Mouse (Mus musculus) gastrocnemius, postnatal 4 days (tissue): ENCODE measurements around the gene Grid1. TPM values are rescaled to one million over a fixed set of nuclear protein-coding genes. Genes with fewer than 3 reads are reported as not detected.

Experiments used
- DNase-seq, 2 experiments: peaks; one replicate each; pipeline ENCODE4 v3.0.0; 2021 to 2022; ENCODE audit warnings: low spot score in 2 of 2, mixed read lengths in 2 of 2
- total RNA-seq, 2 experiments: library from RNA; stranded (reverse); gene quantifications; 2 replicates each; pipeline ENCODE4 v1.2.3; 2021

The Grid1 gene
- total RNA-seq, 2 experiments from 2014 or later: 0.27 to 0.34 TPM

DNA sequence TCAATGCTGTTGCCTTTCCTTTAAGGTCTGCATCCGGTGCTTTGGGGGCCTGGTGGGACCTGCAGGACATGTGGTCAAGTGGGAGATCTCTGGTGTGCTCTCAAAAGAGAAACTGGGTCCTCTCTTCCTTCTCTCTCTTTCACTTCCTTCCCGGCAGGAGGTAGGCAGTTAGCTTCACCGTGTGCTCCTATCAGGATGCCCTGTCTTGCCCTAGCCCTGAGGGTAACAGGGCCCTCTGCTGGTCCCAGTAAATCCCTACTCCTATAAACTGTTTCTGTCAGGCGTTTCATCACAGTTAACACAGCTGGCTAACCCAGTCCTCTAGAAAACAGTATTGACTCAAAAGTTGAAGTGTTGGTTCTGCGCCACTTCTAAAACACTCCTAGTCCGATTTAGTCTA lies 9.9 kb downstream of the Grid1 start:
- no peak for DNase-seq

DNA sequence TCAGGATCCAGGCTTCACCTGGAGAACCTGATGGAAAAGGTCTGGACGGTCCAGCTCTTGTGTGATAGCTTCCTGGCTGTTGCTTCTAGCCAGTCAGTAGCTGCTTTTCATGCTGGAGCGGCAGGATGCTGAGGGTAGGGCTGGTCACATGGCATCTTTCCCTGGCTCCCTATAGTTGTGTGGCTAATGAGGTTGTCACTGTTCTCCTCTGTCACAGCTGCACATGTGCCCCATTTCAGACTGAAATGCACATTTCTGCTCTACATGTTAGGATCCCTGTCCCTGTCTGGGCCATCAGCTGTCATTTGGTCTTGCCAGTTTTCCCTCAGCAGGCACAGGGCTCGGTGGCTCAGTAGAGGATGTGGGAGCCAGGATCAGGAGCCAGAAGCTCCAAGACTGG lies 17.2 kb downstream of the Grid1 start:
- no peak for DNase-seq

GRCm38 (mm10) chr14:34838999-34839398 lies 19.1 kb downstream of the Grid1 start:
- DNase-seq: no peak

DNA sequence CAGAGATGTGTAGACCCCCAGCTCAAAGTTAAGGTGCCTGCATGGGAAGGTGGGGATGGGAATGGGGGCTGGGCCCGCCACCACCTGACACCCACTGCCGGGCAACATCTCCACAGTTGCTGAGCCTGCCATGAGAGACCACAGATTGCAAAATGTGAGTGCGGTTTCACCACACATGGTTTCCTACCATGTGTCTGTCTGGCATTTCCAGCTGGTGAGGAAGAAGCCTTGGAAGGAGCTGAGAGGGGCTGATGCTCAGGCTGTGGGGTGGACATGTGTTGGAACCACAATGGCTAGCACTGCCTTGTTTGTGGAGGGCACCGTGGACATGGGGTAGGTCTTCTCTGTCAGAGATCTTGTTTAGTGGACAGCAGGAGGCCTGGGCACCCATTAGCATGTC lies 20.0 kb downstream of the Grid1 start:
- DNase-seq: no peak

- DNase-seq: no peak
These were observed 23.7 kb downstream of the Grid1 start for GRCm38 (mm10) chr14:34843579-34843978.

DNA sequence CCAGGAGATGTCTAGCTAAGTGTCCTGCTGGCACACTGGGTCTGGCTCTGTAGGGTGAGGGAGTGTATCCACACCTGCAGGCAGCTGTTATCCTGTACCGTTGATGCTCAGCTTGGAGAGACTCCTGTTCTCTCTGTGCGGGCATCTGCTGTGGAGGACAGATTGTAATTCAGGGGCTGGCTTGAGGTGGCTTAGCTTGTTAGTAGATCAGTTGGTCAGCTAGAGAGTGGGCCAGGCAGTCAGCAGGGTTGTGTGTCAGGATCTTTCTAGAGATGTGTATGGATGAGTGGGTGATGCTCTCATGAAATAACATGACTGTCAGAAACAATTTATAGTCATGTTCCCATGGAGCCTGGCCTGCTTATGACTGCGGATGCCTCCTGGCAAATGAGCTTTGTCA lies 24.3 kb downstream of the Grid1 start:
- no peak for DNase-seq

GRCm38 (mm10) chr14:34846799-34847198 lies 26.9 kb downstream of the Grid1 start:
- DNase-seq: no peak

- no peak for DNase-seq
These were observed 27.7 kb downstream of the Grid1 start for GRCm38 (mm10) chr14:34847625-34848024.

- no peak for DNase-seq
These were observed 41.2 kb downstream of the Grid1 start for GRCm38 (mm10) chr14:34860891-34861780.

DNA sequence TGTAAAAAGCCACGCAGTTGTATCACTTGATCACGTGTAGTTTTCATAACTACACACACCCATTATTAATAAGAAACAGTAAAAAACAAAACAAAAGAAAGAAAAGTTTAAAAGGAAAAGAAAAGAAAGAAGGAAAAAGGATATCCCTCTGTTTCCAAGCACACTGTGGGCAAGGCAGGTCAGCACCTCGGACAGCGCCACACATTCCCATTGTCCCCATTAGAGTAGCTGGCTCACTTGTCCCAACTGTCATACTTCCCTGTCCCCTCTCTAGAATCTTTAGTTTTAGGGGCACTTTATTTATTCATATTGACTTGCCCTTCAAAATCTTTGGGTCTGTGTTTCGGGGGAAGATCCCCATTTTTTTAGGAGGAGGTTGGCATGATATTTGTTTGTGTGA lies 47.4 kb downstream of the Grid1 start:
- peak in 1 of 2 experiments; percentile 36 for DNase-seq

- DNase-seq: no peak
These were observed 48.8 kb downstream of the Grid1 start for GRCm38 (mm10) chr14:34868513-34869260.

- no peak for DNase-seq
These were observed 60.1 kb downstream of the Grid1 start for GRCm38 (mm10) chr14:34879996-34880395.

DNA sequence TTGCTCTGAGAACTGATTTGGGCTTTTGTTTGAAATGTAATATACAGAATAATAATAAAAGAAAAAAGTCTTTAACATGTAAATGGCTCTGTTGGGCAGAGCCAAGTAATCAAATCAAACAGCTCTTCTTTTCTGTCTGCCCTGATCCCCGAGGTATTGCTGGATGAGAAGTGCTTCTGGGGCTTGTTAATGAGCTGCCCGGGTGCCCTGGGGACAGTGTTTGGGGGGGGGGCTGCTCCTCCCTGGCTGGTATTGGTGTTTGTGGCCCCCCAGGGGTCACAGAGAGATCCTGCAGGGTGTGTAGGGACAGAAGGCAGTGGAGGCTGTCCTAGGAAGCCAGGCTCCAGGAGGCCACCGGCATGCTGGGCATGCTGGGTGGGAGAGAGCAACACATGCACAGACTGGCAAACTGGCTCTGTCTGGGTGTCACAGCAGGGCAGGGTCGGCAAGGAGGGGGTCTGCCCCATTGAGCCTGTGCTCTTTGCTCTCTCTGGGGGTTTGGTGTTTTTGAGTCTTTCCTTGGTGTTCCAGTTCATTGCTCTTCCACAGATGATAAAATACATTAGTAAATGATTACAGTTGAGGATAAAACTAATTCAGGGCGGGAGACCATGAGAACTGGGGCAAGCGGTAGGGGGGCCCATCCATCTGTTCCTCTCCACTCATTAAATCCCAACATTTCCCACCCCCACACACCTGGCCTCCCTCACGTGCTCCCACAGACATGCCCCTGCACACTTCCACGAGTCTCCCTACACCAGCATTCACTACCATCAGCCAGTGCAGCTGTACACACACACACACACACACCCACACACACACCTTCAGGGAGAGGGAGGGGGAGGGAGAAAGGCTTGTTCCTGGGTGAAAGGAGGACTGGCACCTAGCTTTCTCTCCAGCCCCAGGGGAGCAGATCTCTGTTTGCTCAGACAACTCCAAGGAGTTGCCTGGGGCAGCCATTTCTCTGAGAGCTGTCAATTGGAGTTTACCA lies 60.8 kb downstream of the Grid1 start:
- DNase-seq: no peak

- DNase-seq: no peak
These were observed 64.3 kb downstream of the Grid1 start for GRCm38 (mm10) chr14:34884194-34884593.

- no peak for DNase-seq
These were observed 64.7 kb downstream of the Grid1 start for GRCm38 (mm10) chr14:34884611-34885010.

DNA sequence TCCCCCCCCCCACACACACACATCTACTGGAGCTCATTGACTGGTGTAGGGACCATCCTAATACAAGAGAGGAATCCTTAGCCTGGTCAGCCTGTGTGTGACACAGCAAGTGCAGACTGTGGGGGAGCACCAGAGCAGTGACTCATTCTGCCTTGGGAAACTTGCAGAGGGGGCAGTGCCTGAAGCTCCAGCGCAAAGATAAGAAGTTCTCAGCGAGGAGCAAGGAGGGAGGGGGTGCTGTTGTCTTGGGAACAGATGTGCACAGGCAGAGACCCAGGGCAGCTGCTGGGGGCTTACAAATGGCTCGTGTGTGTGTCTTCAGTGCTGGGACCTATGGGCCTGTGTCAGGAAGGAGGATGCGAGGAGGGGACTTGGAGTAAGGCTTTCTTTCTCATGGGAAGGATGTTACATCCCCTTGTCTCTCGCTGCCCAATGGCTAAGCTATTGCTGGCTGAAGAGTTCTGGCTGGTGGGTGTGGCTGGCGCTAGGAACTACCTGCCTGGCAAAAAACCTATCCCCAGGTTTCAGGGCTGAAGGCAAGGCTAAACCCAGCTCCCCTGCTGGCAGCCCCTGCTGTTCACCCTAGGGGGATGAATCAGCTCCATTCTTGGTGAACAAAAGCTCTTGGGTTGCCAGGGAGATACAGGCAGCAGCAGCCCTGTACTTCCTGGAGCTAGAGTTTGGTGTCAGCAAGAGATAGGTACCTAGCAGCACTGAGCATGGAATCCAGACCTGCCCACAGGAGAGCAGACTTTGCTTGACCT lies 72.0 kb downstream of the Grid1 start:
- DNase-seq: no peak

DNA sequence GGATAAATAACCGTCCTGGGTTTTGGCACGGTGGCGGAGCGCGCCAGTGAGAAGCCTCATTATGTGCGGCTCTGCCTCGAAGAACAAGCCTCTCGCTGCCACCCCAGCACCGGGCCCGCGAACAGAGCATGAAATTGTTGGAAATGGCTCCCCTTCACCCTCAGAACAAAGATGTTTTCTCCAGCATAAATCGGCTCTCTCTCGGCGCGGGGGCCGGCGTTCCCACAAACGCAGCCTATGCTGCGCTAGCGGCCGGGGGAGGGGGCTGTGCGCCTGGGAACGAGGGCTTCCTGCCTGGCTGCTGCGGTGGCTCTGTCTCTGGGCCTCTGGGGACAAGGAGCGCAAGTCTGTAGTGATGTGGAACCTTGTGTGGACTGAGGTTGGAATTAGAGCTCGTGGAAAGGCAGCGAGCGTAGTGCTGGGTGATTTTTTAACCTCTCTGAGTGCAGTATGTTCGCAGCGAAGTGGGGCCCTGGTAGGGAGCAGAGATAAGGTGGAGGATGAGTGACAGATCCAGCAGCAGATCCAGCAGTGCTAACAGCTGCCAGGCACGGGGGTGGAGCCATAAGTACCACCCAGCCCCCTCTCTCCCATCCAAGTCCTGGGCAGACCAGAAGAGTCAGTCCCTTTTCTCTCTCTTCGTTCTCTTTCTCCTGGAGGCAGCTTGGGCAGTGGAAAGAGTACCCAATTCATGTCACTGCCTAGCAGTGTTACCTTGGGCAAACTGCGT lies 76.5 kb downstream of the Grid1 start:
- DNase-seq: no peak

GRCm38 (mm10) chr14:34903854-34904253 lies 83.9 kb downstream of the Grid1 start:
- no peak for DNase-seq

- DNase-seq: no peak
These were observed 85.8 kb downstream of the Grid1 start for GRCm38 (mm10) chr14:34905697-34906096.

DNA sequence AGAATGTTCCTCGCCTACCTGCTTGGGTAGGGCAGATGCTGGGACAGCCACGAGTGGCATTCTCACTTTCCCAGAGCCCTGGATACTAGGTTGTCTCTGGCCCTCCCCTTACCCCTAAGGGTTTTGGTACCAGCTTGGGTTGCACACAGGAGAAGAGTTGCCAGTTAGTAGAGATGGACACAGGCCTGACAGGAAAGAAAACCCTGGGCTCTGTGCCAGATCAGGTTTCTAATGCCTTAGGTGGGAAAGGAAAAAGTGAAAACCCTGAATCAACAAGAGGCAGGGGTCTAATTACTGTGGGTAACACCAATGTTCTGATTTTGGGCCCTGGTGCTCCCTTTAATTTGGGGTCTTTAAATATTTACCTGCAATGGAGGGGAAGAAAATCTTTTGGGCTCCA lies 88.5 kb downstream of the Grid1 start:
- no peak for DNase-seq
